Mouse (Mus musculus): ENCODE results near the gene Knop1. TPM values are rescaled to one million over a fixed set of nuclear protein-coding genes. Genes with fewer than 3 reads are reported as not detected.

Gene Knop1
- total and polyA plus RNA-seq, 3 experiments, result 46.8 to 66.9 TPM; not detected in 1

- Histone ChIP-seq H3K4me1 (ENCODE audit: control insufficient read depth in 1 of 2, insufficient read depth in 2 of 2, low read length in 2 of 2) (peaks cover 3 to 10% of the 10 kb centered on the region in 2 experiments), H3K27ac (ENCODE audit: control insufficient read depth, low read depth, low read length) (no peak overlapping the region), H3K36me3 (ENCODE audit: control insufficient read depth in 1 of 2, insufficient read depth in 2 of 2, low read length in 2 of 2) (peaks cover 2 to 8% of the 10 kb centered on the region in 2 experiments; a peak in 3 of 4 replicates), H3K27me3 (ENCODE audit: control insufficient read depth in 1 of 2, insufficient read depth in 2 of 2, low read length in 2 of 2) (no peaks in the 10 kb centered on the region), H3K9me3 (replicated peaks; ENCODE audit: insufficient read depth, low read length) (no peaks in the 10 kb centered on the region), H3K9ac (ENCODE audit: control insufficient read depth, low read depth, low read length, poor library complexity, severe bottlenecking) (no peak overlapping the region), H3K4me3 (ENCODE audit: control insufficient read depth in 1 of 2, insufficient read depth in 1 of 2, low read depth in 2 of 2, low read length in 2 of 2) (no peak overlapping the region), H3K79me2 (ENCODE audit: control insufficient read depth, insufficient read depth, low read length, poor library complexity) (no peaks in the 10 kb centered on the region)
- TF ChIP-seq SMC3 (IDR thresholded peaks at IDR 0.05; ENCODE audit: low read depth, low read length) (no peak), POLR2AphosphoS5 (IDR thresholded peaks at IDR 0.05; ENCODE audit: borderline replicate concordance, low read depth, low read length) (no peak), MYB (IDR thresholded peaks at IDR 0.05; ENCODE audit: low read depth, low read length) (no peak), ZC3H11A (IDR thresholded peaks at IDR 0.05; ENCODE audit: low read depth, low read length) (no peak), MAX (IDR thresholded peaks at IDR 0.05; ENCODE audit: low read length) (no peak), TCF12 (IDR thresholded peaks at IDR 0.05; ENCODE audit: low read depth, low read length) (no peak)
- no peak for DNase-seq (ENCODE audit: low read depth, low spot score)
These were observed 59.2 kb downstream of the Knop1 start for GRCm38 (mm10) chr7:118796838-118797237.

GRCm38 (mm10) chr7:118795779-118796178 lies 60.3 kb downstream of the Knop1 start:
- TF ChIP-seq BHLHE40 (IDR thresholded peaks at IDR 0.05; ENCODE audit: borderline replicate concordance, low read depth, low read length) (no peak), KAT2A (conservative IDR thresholded peaks at IDR 0.05; ENCODE audit: low read depth, low read length) (no peak), UBTF (IDR thresholded peaks at IDR 0.05; ENCODE audit: borderline replicate concordance, insufficient read depth, low read depth, low read length) (no peak)
- Histone ChIP-seq H3K36me3 (ENCODE audit: control insufficient read depth in 1 of 2, insufficient read depth in 2 of 2, low read length in 2 of 2) (peaks cover under 1 to 8% of the 10 kb centered on the region in 2 experiments; a peak in 3 of 4 replicates), H3K4me1 (ENCODE audit: control insufficient read depth in 1 of 2, insufficient read depth in 2 of 2, low read length in 2 of 2) (peaks cover 3 to 10% of the 10 kb centered on the region in 2 experiments), H3K4me3 (ENCODE audit: control insufficient read depth in 1 of 2, insufficient read depth in 1 of 2, low read depth in 2 of 2, low read length in 2 of 2) (no peak overlapping the region), H3K9me3 (replicated peaks; ENCODE audit: insufficient read depth, low read length) (no peaks in the 10 kb centered on the region), H3K27ac (ENCODE audit: control insufficient read depth, low read depth, low read length) (no peak overlapping the region), H3K27me3 (ENCODE audit: control insufficient read depth in 1 of 2, insufficient read depth in 2 of 2, low read length in 2 of 2) (no peaks in the 10 kb centered on the region), H3K79me2 (ENCODE audit: control insufficient read depth, insufficient read depth, low read length, poor library complexity) (no peaks in the 10 kb centered on the region), H3K9ac (ENCODE audit: control insufficient read depth, low read depth, low read length, poor library complexity, severe bottlenecking) (no peak overlapping the region)
- DNase-seq (ENCODE audit: low read depth, low spot score), result no peak

- Histone ChIP-seq H3K79me2 (ENCODE audit: control insufficient read depth, insufficient read depth, low read length, poor library complexity) (no peaks in the 10 kb centered on the region), H3K27ac (ENCODE audit: control insufficient read depth, low read depth, low read length) (no peak overlapping the region), H3K9ac (ENCODE audit: control insufficient read depth, low read depth, low read length, poor library complexity, severe bottlenecking) (no peak overlapping the region), H3K4me3 (ENCODE audit: control insufficient read depth in 1 of 2, insufficient read depth in 1 of 2, low read depth in 2 of 2, low read length in 2 of 2) (no peak overlapping the region), H3K9me3 (replicated peaks; ENCODE audit: insufficient read depth, low read length) (no peaks in the 10 kb centered on the region), H3K36me3 (ENCODE audit: control insufficient read depth in 1 of 2, insufficient read depth in 2 of 2, low read length in 2 of 2) (peaks cover 0 to 8% of the 10 kb centered on the region in 2 experiments; a peak in 2 of 4 replicates), H3K27me3 (ENCODE audit: control insufficient read depth in 1 of 2, insufficient read depth in 2 of 2, low read length in 2 of 2) (no peaks in the 10 kb centered on the region), H3K4me1 (ENCODE audit: control insufficient read depth in 1 of 2, insufficient read depth in 2 of 2, low read length in 2 of 2) (peaks cover 3 to 10% of the 10 kb centered on the region in 2 experiments)
- no peak for DNase-seq (ENCODE audit: low read depth, low spot score)
- TF ChIP-seq POLR2AphosphoS5 (IDR thresholded peaks at IDR 0.05; ENCODE audit: borderline replicate concordance, low read depth, low read length) (no peak), ZMIZ1 (IDR thresholded peaks at IDR 0.05; ENCODE audit: low read depth, low read length) (no peak), BHLHE40 (IDR thresholded peaks at IDR 0.05; ENCODE audit: borderline replicate concordance, low read depth, low read length) (no peak), SIN3A (IDR thresholded peaks at IDR 0.05; ENCODE audit: low read length) (no peak), MEF2A (IDR thresholded peaks at IDR 0.05; ENCODE audit: extremely low read depth, insufficient replicate concordance, low read depth, low read length, poor library complexity, severe bottlenecking) (no peak), TAL1 (IDR thresholded peaks at IDR 0.05; ENCODE audit: low read length) (no peak), EP300 (IDR thresholded peaks at IDR 0.05; ENCODE audit: low read depth in 1 of 2, low read length in 2 of 2) (no peak), GABPA (IDR thresholded peaks at IDR 0.05; ENCODE audit: low read depth, low read length) (no peak), ZNF384 (IDR thresholded peaks at IDR 0.05; ENCODE audit: low read depth, low read length) (no peak), MAX (IDR thresholded peaks at IDR 0.05; ENCODE audit: low read length) (no peak), NELFE (IDR thresholded peaks at IDR 0.05; ENCODE audit: low read depth, low read length) (no peak), KAT2A (conservative IDR thresholded peaks at IDR 0.05; ENCODE audit: low read depth, low read length) (no peak), ZKSCAN1 (IDR thresholded peaks at IDR 0.05; ENCODE audit: low read depth, low read length) (no peak), ELF1 (IDR thresholded peaks at IDR 0.05; ENCODE audit: low read depth, low read length) (no peak), CHD2 (IDR thresholded peaks at IDR 0.05; ENCODE audit: low read length) (no peak), GATA1 (IDR thresholded peaks at IDR 0.05; ENCODE audit: low read depth, low read length) (no peak), ETS1 (IDR thresholded peaks at IDR 0.05; ENCODE audit: low read depth, low read length) (no peak), MXI1 (IDR thresholded peaks at IDR 0.05; ENCODE audit: low read depth, low read length) (no peak), POLR2AphosphoS2 (IDR thresholded peaks at IDR 0.05; ENCODE audit: low read length) (no peak)
These were observed 62.2 kb downstream of the Knop1 start for GRCm38 (mm10) chr7:118793899-118794298.
